Mouse (Mus musculus) T-helper 17 cell (primary cell): ENCODE measurements around the gene Smarca5.

Experiments
- in situ Hi-C, 2 experiments: fragments of 300-600 bp; cut with MboI, MseI; formaldehyde crosslinking; loops; 1 replicate in 1 of 2; 2 replicates in 1 of 2; pipeline ENCODE4 v1.15.1; 2025; ENCODE audit warnings: high pct_unique_total_duplicates in 2 of 2

Gene Smarca5

GRCm38 (mm10) chr8:80739155-80739924, at the start of gene Smarca5:
Gene Smarca5 (minus strand): TSS chr8:80739497.
- in situ Hi-C loops = loop anchor here (5.0 to 25.0 kb wide), 3 partner anchors 273 to 1702 kb away; partner anchors contain the start of genes Usp38 (in 1 of the 2) and Zfp827 (in 1 of the 2)

GRCm38 (mm10) chr8:80784559-80784958, 45.3 kb upstream of the Smarca5 start:
- in situ Hi-C loops = no loop called here

GRCm38 (mm10) chr8:80783271-80783670, 44.0 kb upstream of the Smarca5 start:
- in situ Hi-C loops = no loop called here

GRCm38 (mm10) chr8:80781338-80781737, 42.0 kb upstream of the Smarca5 start:
- in situ Hi-C loops = no loop called here

- in situ Hi-C loops = no loop called here
Observed at GRCm38 (mm10) chr8:80780271-80780670, 41.0 kb upstream of the Smarca5 start.

- in situ Hi-C loops = no loop called here
Observed at GRCm38 (mm10) chr8:80776436-80776835, 37.1 kb upstream of the Smarca5 start.

- in situ Hi-C loops = loop anchor here in 1 of 2 experiments (25.0 kb wide), 1 partner anchor 1314 kb away; no protein-coding TSS in a partner anchor
Observed at GRCm38 (mm10) chr8:80772732-80773460, 33.6 kb upstream of the Smarca5 start.

- in situ Hi-C loops = loop anchor here in 1 of 2 experiments (25.0 kb wide), 1 partner anchor 1319 kb away; no protein-coding TSS in a partner anchor
Observed at GRCm38 (mm10) chr8:80768451-80768850, 29.2 kb upstream of the Smarca5 start.

GRCm38 (mm10) chr8:80753017-80753715, 13.9 kb upstream of the Smarca5 start:
- in situ Hi-C loops = loop anchor here (5.0 to 25.0 kb wide), 2 partner anchors 239 to 1334 kb away; no protein-coding TSS in a partner anchor

- in situ Hi-C loops = loop anchor here (5.0 to 25.0 kb wide), 2 partner anchors 240 to 1335 kb away; no protein-coding TSS in a partner anchor
Observed at GRCm38 (mm10) chr8:80752429-80752828, 13.1 kb upstream of the Smarca5 start.

GRCm38 (mm10) chr8:80749091-80749490, 9.8 kb upstream of the Smarca5 start:
- in situ Hi-C loops = loop anchor here in 1 of 2 experiments (5.0 to 25.0 kb wide), 2 partner anchors 263 to 1712 kb away; partner anchors contain the start of genes Usp38 and Zfp827

- in situ Hi-C loops = loop anchor here (5.0 to 25.0 kb wide), 3 partner anchors 272 to 1703 kb away; partner anchors contain the start of genes Usp38 (in 1 of the 2) and Zfp827 (in 1 of the 2)
Observed at GRCm38 (mm10) chr8:80739932-80740331, 635 bp upstream of the Smarca5 start.

- in situ Hi-C loops = loop anchor here (5.0 to 25.0 kb wide), 3 partner anchors 274 to 1701 kb away; partner anchors contain the start of genes Usp38 (in 1 of the 2) and Zfp827 (in 1 of the 2)
Observed at GRCm38 (mm10) chr8:80738388-80739154, 726 bp downstream of the Smarca5 start.

GRCm38 (mm10) chr8:80738046-80738387, 1.3 kb downstream of the Smarca5 start:
- in situ Hi-C loops = loop anchor here (5.0 to 25.0 kb wide), 3 partner anchors 274 to 1701 kb away; partner anchors contain the start of genes Usp38 (in 1 of the 2) and Zfp827 (in 1 of the 2)

GRCm38 (mm10) chr8:80732326-80732725, 7.0 kb downstream of the Smarca5 start:
- in situ Hi-C loops = loop anchor here (10.0 to 25.0 kb wide), 2 partner anchors 1358 to 1695 kb away; partner anchors contain the start of gene Zfp827 (in 1 of the 2)

GRCm38 (mm10) chr8:80714461-80714860, 24.8 kb downstream of the Smarca5 start:
- in situ Hi-C loops = loop anchor here in 1 of 2 experiments (5.0 kb wide), 1 partner anchor 1022 kb away; no protein-coding TSS in a partner anchor

GRCm38 (mm10) chr8:80710670-80711400, 28.5 kb downstream of the Smarca5 start:
- in situ Hi-C loops = loop anchor here in 1 of 2 experiments (5.0 kb wide), 1 partner anchor 1019 kb away; no protein-coding TSS in a partner anchor

GRCm38 (mm10) chr8:80688141-80688540, 51.2 kb downstream of the Smarca5 start:
- in situ Hi-C loops = loop anchor here (5.0 to 10.0 kb wide), 3 partner anchors 201 to 663 kb away; no protein-coding TSS in a partner anchor

- in situ Hi-C loops = loop anchor here in 1 of 2 experiments (10.0 kb wide), 1 partner anchor 659 kb away; no protein-coding TSS in a partner anchor
Observed at GRCm38 (mm10) chr8:80683756-80684335, 55.5 kb downstream of the Smarca5 start.
